Mouse (Mus musculus): Measurements from ENCODE around the gene Asb15. TPM values are rescaled to one million over a fixed set of nuclear protein-coding genes. Genes with fewer than 3 reads are reported as not detected.

The Asb15 gene
- polyA plus RNA-seq, 1 experiment from 2014 or later, result 0.03 TPM

DNA sequence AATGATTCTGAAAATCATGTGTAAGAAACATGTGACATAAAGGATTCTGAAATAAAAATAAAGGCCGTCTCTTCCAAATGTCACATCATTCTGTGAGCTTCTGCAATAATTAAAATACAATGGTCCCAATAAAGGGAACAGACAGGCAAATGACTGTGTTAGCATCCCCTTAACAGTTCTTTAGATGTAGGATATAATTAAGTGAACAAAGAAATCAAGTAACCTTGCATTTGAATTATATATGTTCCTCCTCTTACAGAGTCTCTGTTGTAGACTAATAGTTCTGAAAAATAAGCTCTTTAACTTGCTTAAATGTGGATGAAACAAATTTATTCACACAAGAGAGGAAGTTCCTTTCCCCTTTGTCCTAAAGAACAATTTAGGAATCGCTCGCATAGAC lies 10.5 kb downstream of the Asb15 start:
- Histone ChIP-seq H3K36me3 (no peaks in the 10 kb centered on the region), H3K4me1 (replicated peaks) (no peaks in the 10 kb centered on the region), H3K4me2 (no peak overlapping the region), H3K9ac (no peak overlapping the region), H3K27ac (replicated peaks) (no peak overlapping the region), H3K4me3 (no peak overlapping the region), H3K27me3 (no peaks in the 10 kb centered on the region), H3K9me3 (no peaks in the 10 kb centered on the region)
- no peak for ATAC-seq (ENCODE audit: low FRiP score, low read depth)
- 93% methylated on average over 3 of the region's 3 CpGs for WGBS

GRCm38 (mm10) chr6:24540106-24540505 lies 12.2 kb downstream of the Asb15 start:
- Histone ChIP-seq H3K9ac (no peak overlapping the region), H3K4me2 (no peak overlapping the region), H3K4me1 (replicated peaks) (no peaks in the 10 kb centered on the region), H3K36me3 (no peaks in the 10 kb centered on the region), H3K27me3 (no peaks in the 10 kb centered on the region), H3K9me3 (no peaks in the 10 kb centered on the region), H3K4me3 (no peak overlapping the region), H3K27ac (replicated peaks) (no peak overlapping the region)
- ATAC-seq (ENCODE audit: low FRiP score, low read depth), result no peak
- WGBS, result 81% methylated on average over 4 of the region's 4 CpGs

DNA sequence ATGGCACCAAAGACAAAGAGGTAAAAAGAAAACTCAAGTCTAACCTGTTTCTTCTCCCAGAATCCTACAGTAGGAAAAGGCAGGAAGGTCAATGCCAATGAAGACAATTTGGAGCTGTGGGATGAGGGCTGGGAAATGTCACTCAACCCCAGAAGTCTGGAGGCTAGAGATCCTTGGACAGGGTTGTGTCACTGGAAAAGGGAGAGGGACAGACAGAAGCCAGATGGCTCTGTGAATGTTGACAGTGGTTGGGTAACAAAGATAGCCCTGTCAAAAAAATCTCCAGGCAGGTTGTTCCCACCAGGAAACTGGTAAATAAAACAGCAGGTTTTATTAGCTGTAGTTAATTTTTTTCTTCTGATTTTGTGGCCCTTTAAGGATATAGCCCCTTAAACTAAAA lies 14.4 kb downstream of the Asb15 start:
- Histone ChIP-seq H3K4me1 (replicated peaks) (no peaks in the 10 kb centered on the region), H3K36me3 (no peaks in the 10 kb centered on the region), H3K9ac (no peak overlapping the region), H3K27me3 (no peaks in the 10 kb centered on the region), H3K9me3 (no peaks in the 10 kb centered on the region), H3K4me2 (no peak overlapping the region), H3K4me3 (no peak overlapping the region), H3K27ac (replicated peaks) (no peak overlapping the region)
- no peak for ATAC-seq (ENCODE audit: low FRiP score, low read depth)

GRCm38 (mm10) chr6:24543119-24543591 lies 15.2 kb downstream of the Asb15 start:
- no peak overlapping the region for H3K9ac ChIP-seq
- H3K4me3 ChIP-seq, result no peak overlapping the region
- H3K36me3 ChIP-seq, result no peaks in the 10 kb centered on the region
- no peaks in the 10 kb centered on the region for H3K4me1 ChIP-seq (replicated peaks)
- no peak for ATAC-seq (ENCODE audit: low FRiP score, low read depth)
- 67% methylated on average over 6 of the region's 6 CpGs for WGBS
- no peak overlapping the region for H3K27ac ChIP-seq (replicated peaks)
- no peak overlapping the region for H3K4me2 ChIP-seq
- H3K9me3 ChIP-seq, result no peaks in the 10 kb centered on the region
- no peaks in the 10 kb centered on the region for H3K27me3 ChIP-seq

DNA sequence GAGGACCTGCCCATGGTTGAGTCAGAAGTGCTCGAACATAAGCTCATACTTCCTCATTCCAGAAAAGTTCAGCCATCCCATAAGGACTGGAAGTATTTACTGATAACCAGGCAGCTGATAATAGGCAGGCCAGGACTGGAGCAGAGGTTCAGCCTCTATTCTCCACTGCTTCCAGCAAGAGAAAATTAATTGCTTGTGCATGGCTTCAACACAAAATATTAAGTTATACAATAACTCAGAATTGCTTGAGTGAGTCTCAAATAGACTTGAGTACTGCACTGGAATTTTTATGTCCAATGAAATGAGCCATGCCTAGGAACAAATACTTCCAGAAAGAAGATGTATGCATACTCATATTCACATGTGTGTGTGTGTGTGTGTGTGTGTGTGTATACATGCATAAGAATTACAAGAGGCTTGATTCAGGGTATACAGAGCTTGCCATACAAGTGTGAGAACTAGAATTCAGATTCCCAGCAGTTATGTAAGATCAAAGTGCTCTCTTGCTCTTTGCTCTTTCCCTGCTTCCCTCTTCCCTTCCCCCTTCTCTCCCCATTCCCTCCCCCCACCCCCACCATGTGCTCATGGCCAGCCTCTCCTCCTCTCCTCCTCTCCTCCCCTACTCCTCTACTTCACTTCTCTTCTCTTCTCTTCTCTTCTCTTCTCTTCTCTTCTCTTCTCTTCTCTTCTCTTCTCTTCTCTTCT lies 18.9 kb downstream of the Asb15 start:
- Histone ChIP-seq H3K36me3 (no peaks in the 10 kb centered on the region), H3K4me3 (no peak overlapping the region), H3K27ac (replicated peaks) (no peak overlapping the region), H3K9ac (no peak overlapping the region), H3K9me3 (no peaks in the 10 kb centered on the region), H3K27me3 (no peaks in the 10 kb centered on the region), H3K4me2 (no peak overlapping the region), H3K4me1 (replicated peaks) (no peaks in the 10 kb centered on the region)
- no peak for ATAC-seq (ENCODE audit: low FRiP score, low read depth)
- 87% methylated on average over 1 of the region's 1 CpGs for WGBS

DNA sequence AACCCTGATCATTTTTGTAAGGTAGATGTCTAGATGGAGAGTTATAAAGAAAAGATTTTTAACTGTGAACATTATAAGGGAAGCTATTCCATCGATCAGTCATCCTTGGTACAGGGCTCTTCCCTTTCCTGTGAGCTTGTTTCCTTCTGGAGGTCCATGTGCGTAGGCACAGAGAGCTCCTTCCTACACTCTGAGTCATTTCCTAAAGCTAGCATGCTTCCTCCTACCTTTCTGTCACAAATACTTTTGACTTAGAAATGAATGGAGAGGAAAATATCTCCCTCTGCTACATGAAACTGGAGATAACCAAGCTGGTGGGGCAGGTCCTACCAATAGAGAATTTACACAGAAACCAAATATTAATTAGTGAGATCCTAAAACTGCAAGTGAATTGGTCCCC lies 21.9 kb downstream of the Asb15 start:
- ATAC-seq (ENCODE audit: low FRiP score, low read depth), result no peak
- H3K36me3 ChIP-seq, result no peaks in the 10 kb centered on the region
- WGBS, result 89% methylated on average over 2 of the region's 2 CpGs

GRCm38 (mm10) chr6:24552046-24552445 lies 24.1 kb downstream of the Asb15 start:
- Histone ChIP-seq H3K4me2 (no peak overlapping the region), H3K4me1 (replicated peaks) (no peaks in the 10 kb centered on the region), H3K27ac (replicated peaks) (no peak overlapping the region), H3K36me3 (no peaks in the 10 kb centered on the region), H3K4me3 (no peak overlapping the region), H3K27me3 (no peaks in the 10 kb centered on the region), H3K9me3 (no peaks in the 10 kb centered on the region), H3K9ac (no peak overlapping the region)
- 76% methylated on average over 7 of the region's 7 CpGs for WGBS
- ATAC-seq (ENCODE audit: low FRiP score, low read depth), result no peak

More for the DNA sequence above, 21.9 kb downstream of the Asb15 start:
- no peak overlapping the region for H3K9ac ChIP-seq
- no peak overlapping the region for H3K4me2 ChIP-seq
- no peaks in the 10 kb centered on the region for H3K9me3 ChIP-seq
- H3K27me3 ChIP-seq, result no peaks in the 10 kb centered on the region
- no peaks in the 10 kb centered on the region for H3K4me1 ChIP-seq (replicated peaks)
- no peak overlapping the region for H3K27ac ChIP-seq (replicated peaks)
- H3K4me3 ChIP-seq, result no peak overlapping the region

GRCm38 (mm10) chr6:24554427-24555086 lies 26.6 kb downstream of the Asb15 start:
- Histone ChIP-seq H3K27me3 (no peaks in the 10 kb centered on the region), H3K27ac (replicated peaks) (no peak overlapping the region), H3K4me3 (no peak overlapping the region), H3K9ac (no peak overlapping the region), H3K9me3 (no peaks in the 10 kb centered on the region), H3K4me2 (no peak overlapping the region), H3K36me3 (no peaks in the 10 kb centered on the region), H3K4me1 (replicated peaks) (no peaks in the 10 kb centered on the region)
- 82% methylated on average over 11 of the region's 11 CpGs for WGBS
- no peak for ATAC-seq (ENCODE audit: low FRiP score, low read depth)

GRCm38 (mm10) chr6:24555488-24555887 lies 27.5 kb downstream of the Asb15 start:
- H3K4me1 ChIP-seq (replicated peaks), result no peaks in the 10 kb centered on the region
- no peak for ATAC-seq (ENCODE audit: low FRiP score, low read depth)
- H3K4me2 ChIP-seq, result no peak overlapping the region
- no peaks in the 10 kb centered on the region for H3K27me3 ChIP-seq
- WGBS, result 91% methylated on average over 2 of the region's 2 CpGs
- H3K27ac ChIP-seq (replicated peaks), result no peak overlapping the region
- no peaks in the 10 kb centered on the region for H3K9me3 ChIP-seq
- H3K4me3 ChIP-seq, result no peak overlapping the region
- no peak overlapping the region for H3K9ac ChIP-seq
- H3K36me3 ChIP-seq, result no peaks in the 10 kb centered on the region

GRCm38 (mm10) chr6:24564081-24564480 lies 36.1 kb downstream of the Asb15 start:
- H3K4me1 ChIP-seq (replicated peaks), result no peaks in the 10 kb centered on the region
- ATAC-seq (ENCODE audit: low FRiP score, low read depth), result no peak
- H3K9me3 ChIP-seq, result no peaks in the 10 kb centered on the region
- H3K27me3 ChIP-seq, result no peaks in the 10 kb centered on the region
- H3K27ac ChIP-seq (replicated peaks), result no peak overlapping the region
- no peak overlapping the region for H3K4me2 ChIP-seq
- H3K4me3 ChIP-seq, result no peak overlapping the region
- H3K36me3 ChIP-seq, result no peaks in the 10 kb centered on the region
- 82% methylated on average over 9 of the region's 9 CpGs for WGBS
- no peak overlapping the region for H3K9ac ChIP-seq

DNA sequence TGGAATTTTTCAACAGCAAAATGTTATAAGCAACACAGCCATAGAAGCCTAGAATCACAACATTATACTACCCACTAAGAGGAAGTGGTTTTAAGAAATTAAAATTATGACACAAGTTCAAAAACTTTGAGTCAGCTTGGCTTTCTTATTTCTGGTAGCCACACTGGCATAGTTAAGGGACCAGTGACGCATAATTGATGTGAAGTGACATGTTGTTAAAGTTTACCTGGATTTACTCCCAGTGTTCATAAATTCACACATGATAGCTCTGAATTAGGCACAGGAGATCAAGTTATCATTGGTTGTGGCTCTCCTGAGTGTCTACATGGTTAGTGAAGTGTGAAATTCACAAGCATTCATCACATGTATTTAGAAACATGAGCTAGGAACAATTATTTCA lies 36.9 kb downstream of the Asb15 start:
- Histone ChIP-seq H3K9me3 (no peaks in the 10 kb centered on the region), H3K4me1 (replicated peaks) (no peaks in the 10 kb centered on the region), H3K4me2 (no peak overlapping the region), H3K36me3 (no peaks in the 10 kb centered on the region), H3K27me3 (no peaks in the 10 kb centered on the region), H3K9ac (no peak overlapping the region), H3K27ac (replicated peaks) (no peak overlapping the region), H3K4me3 (no peak overlapping the region)
- ATAC-seq (ENCODE audit: low FRiP score, low read depth), result no peak
- 96% methylated on average over 1 of the region's 1 CpGs for WGBS

DNA sequence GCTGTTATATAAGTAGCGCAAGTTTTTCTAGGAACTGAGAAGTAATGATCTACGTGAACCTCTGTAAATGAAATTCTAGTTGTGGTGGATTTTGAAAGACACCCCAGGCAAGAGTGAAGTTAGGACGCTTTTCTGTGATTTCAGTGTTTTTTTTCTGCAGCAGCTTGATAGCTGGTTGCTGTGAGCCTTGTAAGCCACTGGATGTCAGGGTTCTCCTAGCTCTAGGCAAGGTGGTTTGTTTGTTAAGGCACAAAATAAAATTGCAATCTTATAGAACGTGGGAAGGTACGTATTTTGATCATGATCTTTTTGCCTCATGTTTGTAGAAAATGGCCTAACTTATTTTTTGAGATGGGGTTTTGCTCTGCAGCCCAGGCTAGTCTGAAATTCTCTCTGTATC lies 41.0 kb downstream of the Asb15 start:
- Histone ChIP-seq H3K27ac (replicated peaks) (no peak overlapping the region), H3K4me1 (replicated peaks) (no peaks in the 10 kb centered on the region), H3K36me3 (no peaks in the 10 kb centered on the region), H3K9ac (no peak overlapping the region), H3K9me3 (no peaks in the 10 kb centered on the region), H3K4me2 (no peak overlapping the region), H3K4me3 (no peak overlapping the region), H3K27me3 (no peaks in the 10 kb centered on the region)
- no peak for ATAC-seq (ENCODE audit: low FRiP score, low read depth)
- WGBS, result 89% methylated on average over 5 of the region's 5 CpGs

GRCm38 (mm10) chr6:24569711-24570110 lies 41.8 kb downstream of the Asb15 start:
- Histone ChIP-seq H3K27ac (replicated peaks) (no peak overlapping the region), H3K4me2 (no peak overlapping the region), H3K9me3 (no peaks in the 10 kb centered on the region), H3K36me3 (no peaks in the 10 kb centered on the region), H3K4me1 (replicated peaks) (no peaks in the 10 kb centered on the region), H3K9ac (no peak overlapping the region), H3K4me3 (no peak overlapping the region), H3K27me3 (no peaks in the 10 kb centered on the region)
- WGBS, result 91% methylated on average over 1 of the region's 1 CpGs
- no peak for ATAC-seq (ENCODE audit: low FRiP score, low read depth)

All from hindbrain, embryonic 15.5 days (tissue).